Mouse (Mus musculus) embryo, embryonic 10.5 days (tissue): ENCODE data around the gene Coq10b.
"Not testable (repeated sequence)": the region's sequence is repeated elsewhere in the genome, so short reads cannot be mapped to it uniquely, and the experiment has no call there.

ENCODE experiments used
- DNase-seq: peaks from one replicate; pipeline ENCODE4 v3.0.0-alpha.2; 2015; ENCODE audit warnings: low spot score

Gene Coq10b

GRCm38 (mm10) chr1:55052355-55052953 is at the start of gene Coq10b:
Coq10b (plus strand) TSS chr1:55052770.
- peak; percentile 99 for DNase-seq

- not testable (repeated sequence) for DNase-seq
Observed at GRCm38 (mm10) chr1:55008313-55008712, 44.3 kb upstream of the Coq10b start.

- DNase-seq, result peak; percentile 32
Observed at GRCm38 (mm10) chr1:55012513-55012912, 40.1 kb upstream of the Coq10b start.

- DNase-seq, result no peak
Observed at GRCm38 (mm10) chr1:55021907-55022306, 30.7 kb upstream of the Coq10b start.

- peak; percentile 24 for DNase-seq
Observed at GRCm38 (mm10) chr1:55025656-55026430, 26.7 kb upstream of the Coq10b start.

- DNase-seq, result peak; percentile 40
Observed at GRCm38 (mm10) chr1:55026444-55027252, 25.9 kb upstream of the Coq10b start.

- DNase-seq, result peak; percentile 98
Observed at GRCm38 (mm10) chr1:55027253-55027801, 25.2 kb upstream of the Coq10b start, which contains the start of gene Sf3b1. Sf3b1 (minus strand) TSS chr1:55027481.

- no peak for DNase-seq
Observed at GRCm38 (mm10) chr1:55027966-55028365, 24.6 kb upstream of the Coq10b start.

- DNase-seq, result no peak
Observed at GRCm38 (mm10) chr1:55028512-55029249, 23.9 kb upstream of the Coq10b start.

- no peak for DNase-seq
Observed at GRCm38 (mm10) chr1:55029446-55029845, 23.1 kb upstream of the Coq10b start.

GRCm38 (mm10) chr1:55031026-55031779 is 21.4 kb upstream of the Coq10b start:
- no peak for DNase-seq

- no peak for DNase-seq
Observed at GRCm38 (mm10) chr1:55039944-55040343, 12.6 kb upstream of the Coq10b start.

- no peak for DNase-seq
Observed at GRCm38 (mm10) chr1:55041691-55042090, 10.9 kb upstream of the Coq10b start.

GRCm38 (mm10) chr1:55042246-55042645 is 10.3 kb upstream of the Coq10b start:
- DNase-seq, result no peak

GRCm38 (mm10) chr1:55043164-55043563 is 9.4 kb upstream of the Coq10b start:
- DNase-seq, result no peak

GRCm38 (mm10) chr1:55048841-55049587 is 3.6 kb upstream of the Coq10b start:
- no peak for DNase-seq

GRCm38 (mm10) chr1:55051671-55052070 is 899 bp upstream of the Coq10b start:
- no peak for DNase-seq

- peak; percentile 65 for DNase-seq
Observed at GRCm38 (mm10) chr1:55053005-55053404, 435 bp downstream of the Coq10b start.

- DNase-seq, result no peak
Observed at GRCm38 (mm10) chr1:55053596-55053995, 1.0 kb downstream of the Coq10b start.
